ENCODE assay signal across 9 mouse cellular contexts in genomic region chr6:121300504-121300903, GRCm38 (mm10). TPM values are rescaled to one million over a fixed set of nuclear protein-coding genes. Genes with fewer than 3 reads are reported as not detected.
DNase-seq lines count a peak whose midpoint lies in the region; ATAC-seq and TF ChIP-seq lines count a peak whose summit lies in the region.
"Had no signal": no experiment of that assay in that cellular context is flagged by ENCODE, and none has a peak within 500 bp of the region (broad histone marks: within the 10 kb centered on the region; RNA-seq: fewer than 3 reads in every experiment).

No protein-coding gene starts in this region.

- H3K4me1 ChIP-seq in neural tube, embryonic 12.5 days = peaks cover 6% of the 10 kb centered on the region
- H3K4me1 ChIP-seq in neural tube, embryonic 15.5 days = no peaks in the 10 kb centered on the region
- peaks cover 2% of the 10 kb centered on the region; the same call in 1 of the 2 replicates for H3K4me1 ChIP-seq in limb, embryonic 11.5 days (ENCODE audit: control insufficient read depth, insufficient read depth, low read length)

- H3K9ac ChIP-seq in neural tube, embryonic 12.5 days = no peak overlapping the region
- no peak overlapping the region for H3K9ac ChIP-seq in neural tube, embryonic 15.5 days (replicated peaks)
- H3K9ac ChIP-seq in limb, embryonic 11.5 days (ENCODE audit: low read length) = no peak overlapping the region

- no peak overlapping the region for H3K27ac ChIP-seq in neural tube, embryonic 12.5 days
- H3K27ac ChIP-seq in neural tube, embryonic 15.5 days (replicated peaks) = no peak overlapping the region
- no peak overlapping the region for H3K27ac ChIP-seq in limb, embryonic 11.5 days (replicated peaks; ENCODE audit: low read depth, low read length)
- no peak overlapping the region for H3K27ac ChIP-seq in layer of hippocampus, adult 2 months

- no peaks in the 10 kb centered on the region for H3K36me3 ChIP-seq in neural tube, embryonic 12.5 days
- H3K36me3 ChIP-seq in neural tube, embryonic 15.5 days = no peaks in the 10 kb centered on the region
- no peaks in the 10 kb centered on the region for H3K36me3 ChIP-seq in limb, embryonic 11.5 days (ENCODE audit: control insufficient read depth, insufficient read depth, low read length)

- TF ChIP-seq CTCF in layer of hippocampus, adult 2 months (conservative IDR thresholded peaks at IDR 0.05) = no peak

- no peaks in the 10 kb centered on the region for H3K9me3 ChIP-seq in neural tube, embryonic 12.5 days
- no peaks in the 10 kb centered on the region for H3K9me3 ChIP-seq in neural tube, embryonic 15.5 days (replicated peaks)
- H3K9me3 ChIP-seq in limb, embryonic 11.5 days (ENCODE audit: control insufficient read depth, low read length) = no peaks in the 10 kb centered on the region

- no peaks in the 10 kb centered on the region for H3K27me3 ChIP-seq in neural tube, embryonic 12.5 days (replicated peaks)
- no peaks in the 10 kb centered on the region for H3K27me3 ChIP-seq in neural tube, embryonic 15.5 days (replicated peaks)
- no peaks in the 10 kb centered on the region for H3K27me3 ChIP-seq in limb, embryonic 11.5 days (ENCODE audit: control insufficient read depth, insufficient read depth, low read length)

- ATAC-seq in neural tube, embryonic 12.5 days (ENCODE audit: low FRiP score, low read depth) = no peak
- ATAC-seq in neural tube, embryonic 15.5 days (ENCODE audit: low FRiP score) = no peak
- ATAC-seq in limb, embryonic 11.5 days (ENCODE audit: insufficient number of reproducible peaks, low FRiP score, low TSS enrichment, low read depth) = no peak

- H3K4me2 ChIP-seq in neural tube, embryonic 12.5 days (replicated peaks) = peak overlapping the region; percentile 28; the same call in 1 of the 2 replicates
- no peak overlapping the region; the same call in 1 of the 2 replicates for H3K4me2 ChIP-seq in neural tube, embryonic 15.5 days
- H3K4me2 ChIP-seq in limb, embryonic 11.5 days (ENCODE audit: low read depth, severe bottlenecking) = peak overlapping the region; percentile 22

- 48% methylated on average over 9 of the region's 9 CpGs for WGBS in neural tube, embryonic 12.5 days
- 57% methylated on average over 9 of the region's 9 CpGs for WGBS in neural tube, embryonic 15.5 days
- WGBS in limb, embryonic 11.5 days = 53% methylated on average over 9 of the region's 9 CpGs

- no peak overlapping the region for H3K4me3 ChIP-seq in neural tube, embryonic 12.5 days
- H3K4me3 ChIP-seq in neural tube, embryonic 15.5 days (replicated peaks) = no peak overlapping the region
- H3K4me3 ChIP-seq in limb, embryonic 11.5 days (ENCODE audit: low read depth, low read length) = no peak overlapping the region
- no peak overlapping the region for H3K4me3 ChIP-seq in layer of hippocampus, adult 2 months

- DNase-seq in heart, adult 11 months = peak; percentile 35
- DNase-seq in heart, adult 9 months (ENCODE audit: low spot score in 2 of 2) = no peak
- DNase-seq in limb, embryonic 11.5 days (ENCODE audit: low spot score) = no peak
- DNase-seq in frontal cortex, postnatal 10 days (ENCODE audit: low spot score in 2 of 2) = no peak
- no peak for DNase-seq in layer of hippocampus, adult 2 months (ENCODE audit: low spot score in 2 of 2)
- DNase-seq in urinary bladder, adult 2 months (ENCODE audit: low spot score) = no peak
- DNase-seq: layer of hippocampus, adult 9-11 months had no signal

RNA-seq across cellular contexts. Expression of gene Slc6a13, which starts 0.5 kb away (rescaled TPM):
- polyA plus RNA-seq in neural tube, embryonic 12.5 days (2016; fragmentation: Nextera tagmentation; extraction: Ambion mirVana) = 15.8 and 16.1 TPM in 2 replicates
- 34.4 and 41.0 TPM in 2 replicates for polyA plus RNA-seq in neural tube, embryonic 15.5 days (2015; fragmentation: Nextera tagmentation; extraction: Ambion mirVana)
- polyA plus RNA-seq in limb, embryonic 11.5 days (2014; fragmentation: Nextera tagmentation; extraction: Ambion mirVana) = 0.81 and 1.3 TPM in 2 replicates
- total RNA-seq in layer of hippocampus, adult 2 months (2021) = 10 to 100 TPM in 1 of 2 experiments, 1 to 10 TPM in 1; 8.3 to 13.5 TPM
- 0.40 and 1.2 TPM in 2 replicates for polyA plus RNA-seq in urinary bladder, adult 2 months (2012; rRNA removed)

RNA-seq across cellular contexts. Expression of gene Slc6a12, which starts 42.4 kb away (rescaled TPM):
- 0.14 TPM in 1 of 2 replicates, not detected in the other for polyA plus RNA-seq in neural tube, embryonic 12.5 days (2016; fragmentation: Nextera tagmentation; extraction: Ambion mirVana)
- polyA plus RNA-seq in neural tube, embryonic 15.5 days (2015; fragmentation: Nextera tagmentation; extraction: Ambion mirVana) = 0.43 and 0.70 TPM in 2 replicates
- polyA plus RNA-seq in limb, embryonic 11.5 days (2014; fragmentation: Nextera tagmentation; extraction: Ambion mirVana) = 0.53 TPM in 1 of 2 replicates, not detected in the other
- 1 to 10 TPM in 1 of 2 experiments, under 1 TPM in 1; 0.93 to 2.1 TPM for total RNA-seq in layer of hippocampus, adult 2 months (2021)
- 0.12 and 0.25 TPM in 2 replicates for polyA plus RNA-seq in urinary bladder, adult 2 months (2012; rRNA removed)

RNA-seq across cellular contexts. Expression of gene Usp18, which starts 54.8 kb away (rescaled TPM):
- polyA plus RNA-seq in neural tube, embryonic 12.5 days (2016; fragmentation: Nextera tagmentation; extraction: Ambion mirVana) = 1.3 TPM in 2 replicates
- 1.9 and 6.4 TPM in 2 replicates for polyA plus RNA-seq in neural tube, embryonic 15.5 days (2015; fragmentation: Nextera tagmentation; extraction: Ambion mirVana)
- polyA plus RNA-seq in limb, embryonic 11.5 days (2014; fragmentation: Nextera tagmentation; extraction: Ambion mirVana) = 0.67 and 0.89 TPM in 2 replicates
- total RNA-seq in layer of hippocampus, adult 2 months (2021) = under 1 TPM; 0.52 to 0.74 TPM
- polyA plus RNA-seq in urinary bladder, adult 2 months (2012; rRNA removed) = 17.6 and 21.6 TPM in 2 replicates
